Mouse (Mus musculus): Measurements from ENCODE around the gene Mark2. TPM values are rescaled to one million over a fixed set of nuclear protein-coding genes. Genes with fewer than 3 reads are reported as not detected.

The Mark2 gene
- 44.3 and 62.7 TPM in 2 replicates for polyA plus RNA-seq (2014; fragmentation: Nextera tagmentation; extraction: Ambion mirVana)

- Histone ChIP-seq H3K36me3 (ENCODE audit: control insufficient read depth, insufficient read depth, low read length) (no peaks in the 10 kb centered on the region), H3K27ac (ENCODE audit: low read depth, low read length) (peak within 1 kb of the TSS; percentile 73), H3K9me3 (ENCODE audit: control insufficient read depth, low read length) (no peaks in the 10 kb centered on the region), H3K4me3 (ENCODE audit: low read depth, low read length) (peak within 1 kb of the TSS; percentile 65), H3K4me2 (ENCODE audit: low read depth, low read length) (peak within 1 kb of the TSS; percentile 92), H3K27me3 (ENCODE audit: control insufficient read depth, insufficient read depth, low read length) (no peaks in the 10 kb centered on the region), H3K4me1 (ENCODE audit: control insufficient read depth, insufficient read depth, low read length) (peaks cover 24% of the 10 kb centered on the region), H3K9ac (replicated peaks; ENCODE audit: low read depth, low read length) (peak within 1 kb of the TSS; percentile 66)
- WGBS, result 2% methylated on average over 60 of the region's 63 CpGs
- ATAC-seq (ENCODE audit: low read depth), result peak; percentile 96
These were observed at the start of gene Mark2 for GRCm38 (mm10) chr19:7341512-7342397. Gene Mark2, minus strand, starts transcription at chr19:7341860.

GRCm38 (mm10) chr19:7388488-7388887, 46.8 kb upstream of the Mark2 start:
- no peak overlapping the region for H3K4me3 ChIP-seq (ENCODE audit: low read depth, low read length)
- H3K27ac ChIP-seq (ENCODE audit: low read depth, low read length), result no peak overlapping the region
- H3K4me1 ChIP-seq (ENCODE audit: control insufficient read depth, insufficient read depth, low read length), result no peaks in the 10 kb centered on the region; the same call in 1 of the 2 replicates
- H3K9me3 ChIP-seq (ENCODE audit: control insufficient read depth, low read length), result no peaks in the 10 kb centered on the region
- no peaks in the 10 kb centered on the region for H3K36me3 ChIP-seq (ENCODE audit: control insufficient read depth, insufficient read depth, low read length)
- H3K9ac ChIP-seq (replicated peaks; ENCODE audit: low read depth, low read length), result no peak overlapping the region
- no peak overlapping the region for H3K4me2 ChIP-seq (ENCODE audit: low read depth, low read length)
- H3K27me3 ChIP-seq (ENCODE audit: control insufficient read depth, insufficient read depth, low read length), result no peaks in the 10 kb centered on the region
- ATAC-seq (ENCODE audit: low read depth), result no peak
- WGBS, result 88% methylated on average over 6 of the region's 6 CpGs

- no peak overlapping the region for H3K9ac ChIP-seq (replicated peaks; ENCODE audit: low read depth, low read length)
- H3K4me1 ChIP-seq (ENCODE audit: control insufficient read depth, insufficient read depth, low read length), result peaks cover 7% of the 10 kb centered on the region
- no peak overlapping the region for H3K4me3 ChIP-seq (ENCODE audit: low read depth, low read length)
- no peak for ATAC-seq (ENCODE audit: low read depth)
- H3K4me2 ChIP-seq (ENCODE audit: low read depth, low read length), result no peak overlapping the region
- no peaks in the 10 kb centered on the region for H3K27me3 ChIP-seq (ENCODE audit: control insufficient read depth, insufficient read depth, low read length)
- 35% methylated on average over 2 of the region's 2 CpGs for WGBS
- no peaks in the 10 kb centered on the region for H3K36me3 ChIP-seq (ENCODE audit: control insufficient read depth, insufficient read depth, low read length)
- H3K27ac ChIP-seq (ENCODE audit: low read depth, low read length), result no peak overlapping the region
- no peaks in the 10 kb centered on the region for H3K9me3 ChIP-seq (ENCODE audit: control insufficient read depth, low read length)
These were observed 44.4 kb upstream of the Mark2 start for GRCm38 (mm10) chr19:7386042-7386441.

DNA sequence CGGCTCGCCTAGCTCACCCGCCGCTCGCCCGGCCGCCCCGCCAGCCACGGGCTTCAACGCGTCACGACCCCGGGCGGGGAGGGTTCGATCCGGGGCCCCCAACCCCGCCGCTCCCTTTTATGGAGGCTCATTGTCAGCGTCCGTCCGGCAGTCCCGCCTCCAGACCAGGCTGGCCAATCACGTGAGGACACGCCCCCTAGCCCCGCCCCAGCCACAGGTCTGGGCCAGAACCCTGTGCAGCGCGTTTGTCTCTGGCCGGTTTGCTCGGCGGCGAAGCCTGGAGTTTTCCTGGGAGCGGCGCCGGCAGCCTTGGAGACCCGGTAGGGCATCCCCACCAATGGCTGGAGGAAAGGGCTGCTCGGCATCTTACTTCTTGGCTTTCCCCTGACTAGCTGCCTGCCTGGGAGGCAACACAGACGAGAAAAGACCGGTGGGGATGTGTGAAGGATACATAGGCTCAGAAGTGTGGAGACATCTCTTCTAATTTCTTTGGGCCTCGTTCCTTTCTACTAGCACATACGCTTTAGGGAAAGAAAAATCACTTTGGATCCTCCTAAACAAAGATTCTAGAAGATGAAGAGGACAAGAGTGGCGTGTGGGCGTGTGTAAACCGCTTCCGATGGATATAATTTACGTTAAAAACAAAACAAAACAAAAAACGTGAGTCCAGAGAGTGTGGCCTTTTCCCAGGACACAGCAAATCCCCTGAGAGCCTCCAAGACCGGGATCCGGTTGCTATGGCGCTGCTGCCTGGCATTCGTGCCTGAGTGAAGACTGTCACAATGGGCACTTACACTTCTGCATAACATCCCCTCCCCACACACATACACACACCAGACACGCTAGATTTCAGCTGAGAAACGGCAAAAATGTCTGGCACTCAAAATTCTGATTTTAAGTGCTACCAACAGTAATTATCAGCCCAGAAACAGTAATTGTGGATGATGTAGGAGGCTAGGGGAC, 41.5 kb upstream of the Mark2 start, which contains the start of gene Spindoc:
Gene Spindoc, minus strand, starts transcription at position 92 of the 963 bp plus-strand sequence.
- ATAC-seq (ENCODE audit: low read depth), result peak; percentile 98
- Histone ChIP-seq H3K27me3 (ENCODE audit: control insufficient read depth, insufficient read depth, low read length) (no peaks in the 10 kb centered on the region), H3K4me2 (ENCODE audit: low read depth, low read length) (peak within 1 kb of the TSS; percentile 53), H3K4me3 (ENCODE audit: low read depth, low read length) (peak within 1 kb of the TSS; percentile 77), H3K9ac (replicated peaks; ENCODE audit: low read depth, low read length) (peak within 1 kb of the TSS; percentile 79), H3K27ac (ENCODE audit: low read depth, low read length) (peak within 1 kb of the TSS; percentile 91), H3K4me1 (ENCODE audit: control insufficient read depth, insufficient read depth, low read length) (peaks cover 13% of the 10 kb centered on the region), H3K9me3 (ENCODE audit: control insufficient read depth, low read length) (no peaks in the 10 kb centered on the region), H3K36me3 (ENCODE audit: control insufficient read depth, insufficient read depth, low read length) (no peaks in the 10 kb centered on the region)
- WGBS, result under 1% methylated on average over 45 of the region's 52 CpGs

- Histone ChIP-seq H3K36me3 (ENCODE audit: control insufficient read depth, insufficient read depth, low read length) (no peaks in the 10 kb centered on the region), H3K4me3 (ENCODE audit: low read depth, low read length) (peak overlapping the region; percentile 77), H3K9ac (replicated peaks; ENCODE audit: low read depth, low read length) (peak overlapping the region; percentile 79), H3K4me1 (ENCODE audit: control insufficient read depth, insufficient read depth, low read length) (peaks cover 13% of the 10 kb centered on the region), H3K27ac (ENCODE audit: low read depth, low read length) (peak overlapping the region; percentile 91), H3K4me2 (ENCODE audit: low read depth, low read length) (peak overlapping the region; percentile 53), H3K9me3 (ENCODE audit: control insufficient read depth, low read length) (no peaks in the 10 kb centered on the region), H3K27me3 (ENCODE audit: control insufficient read depth, insufficient read depth, low read length) (no peaks in the 10 kb centered on the region)
- peak; percentile 38 for ATAC-seq (ENCODE audit: low read depth)
- WGBS, result 1% methylated on average over 59 of the region's 60 CpGs
These were observed 40.7 kb upstream of the Mark2 start for GRCm38 (mm10) chr19:7382248-7382902.

DNA sequence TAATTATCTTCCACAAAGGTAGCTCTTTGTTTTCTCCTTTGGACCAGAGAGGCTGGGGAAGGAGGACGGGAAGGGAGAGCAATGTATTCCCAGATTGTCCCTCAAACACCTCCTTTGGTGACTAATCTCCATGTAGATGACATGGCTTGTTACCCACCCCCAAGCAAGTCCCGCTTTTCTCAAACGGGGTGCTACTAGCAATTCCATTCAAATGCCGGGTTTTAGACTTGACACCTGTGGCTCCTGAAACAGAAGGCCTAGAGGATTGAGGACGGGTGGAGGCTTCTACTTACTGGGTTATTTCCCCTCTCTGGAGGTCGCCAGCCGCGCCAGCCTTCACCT, 40.2 kb upstream of the Mark2 start:
- Histone ChIP-seq H3K4me2 (ENCODE audit: low read depth, low read length) (peak overlapping the region; percentile 53), H3K36me3 (ENCODE audit: control insufficient read depth, insufficient read depth, low read length) (no peaks in the 10 kb centered on the region), H3K4me3 (ENCODE audit: low read depth, low read length) (peak overlapping the region; percentile 77), H3K27me3 (ENCODE audit: control insufficient read depth, insufficient read depth, low read length) (no peaks in the 10 kb centered on the region), H3K9me3 (ENCODE audit: control insufficient read depth, low read length) (no peaks in the 10 kb centered on the region), H3K4me1 (ENCODE audit: control insufficient read depth, insufficient read depth, low read length) (peaks cover 13% of the 10 kb centered on the region), H3K27ac (ENCODE audit: low read depth, low read length) (peak overlapping the region; percentile 91), H3K9ac (replicated peaks; ENCODE audit: low read depth, low read length) (peak overlapping the region; percentile 79)
- no peak for ATAC-seq (ENCODE audit: low read depth)
- 2% methylated on average over 8 of the region's 8 CpGs for WGBS

DNA sequence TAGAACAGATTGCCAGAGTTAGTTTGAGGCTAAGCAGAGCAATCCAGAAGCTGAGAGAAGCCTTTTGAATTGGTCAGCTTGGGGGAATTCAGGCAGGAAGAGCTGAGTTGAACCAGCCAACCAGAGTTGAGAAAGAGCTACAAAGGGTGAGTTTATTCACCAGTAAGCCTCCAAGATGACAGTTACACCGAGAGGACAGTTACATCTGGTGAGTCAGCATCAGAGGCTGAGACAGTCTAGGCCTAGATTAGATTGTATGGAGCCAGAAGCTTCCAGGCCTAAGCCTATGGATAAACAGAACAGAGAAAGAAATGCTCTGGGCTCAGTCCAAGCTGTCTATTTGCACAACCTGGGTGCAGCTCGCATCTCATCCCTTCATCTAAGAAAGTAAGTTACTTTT, 36.0 kb upstream of the Mark2 start:
- ATAC-seq (ENCODE audit: low read depth), result no peak
- H3K27me3 ChIP-seq (ENCODE audit: control insufficient read depth, insufficient read depth, low read length), result no peaks in the 10 kb centered on the region
- no peak overlapping the region for H3K9ac ChIP-seq (replicated peaks; ENCODE audit: low read depth, low read length)
- H3K27ac ChIP-seq (ENCODE audit: low read depth, low read length), result no peak overlapping the region
- no peaks in the 10 kb centered on the region for H3K9me3 ChIP-seq (ENCODE audit: control insufficient read depth, low read length)
- H3K36me3 ChIP-seq (ENCODE audit: control insufficient read depth, insufficient read depth, low read length), result peaks cover 24% of the 10 kb centered on the region
- H3K4me3 ChIP-seq (ENCODE audit: low read depth, low read length), result no peak overlapping the region
- 80% methylated on average over 2 of the region's 2 CpGs for WGBS
- H3K4me2 ChIP-seq (ENCODE audit: low read depth, low read length), result no peak overlapping the region
- H3K4me1 ChIP-seq (ENCODE audit: control insufficient read depth, insufficient read depth, low read length), result peaks cover 13% of the 10 kb centered on the region

- Histone ChIP-seq H3K9me3 (ENCODE audit: control insufficient read depth, low read length) (no peaks in the 10 kb centered on the region), H3K4me1 (ENCODE audit: control insufficient read depth, insufficient read depth, low read length) (no peaks in the 10 kb centered on the region), H3K36me3 (ENCODE audit: control insufficient read depth, insufficient read depth, low read length) (peaks cover 45% of the 10 kb centered on the region), H3K27me3 (ENCODE audit: control insufficient read depth, insufficient read depth, low read length) (no peaks in the 10 kb centered on the region), H3K9ac (replicated peaks; ENCODE audit: low read depth, low read length) (no peak overlapping the region), H3K4me2 (ENCODE audit: low read depth, low read length) (no peak overlapping the region), H3K27ac (ENCODE audit: low read depth, low read length) (no peak overlapping the region), H3K4me3 (ENCODE audit: low read depth, low read length) (no peak overlapping the region)
- WGBS, result 97% methylated on average over 8 of the region's 8 CpGs
- ATAC-seq (ENCODE audit: low read depth), result no peak
These were observed 32.8 kb upstream of the Mark2 start for GRCm38 (mm10) chr19:7374491-7374890.

All from neural tube, embryonic 14.5 days (tissue).